Mouse (Mus musculus) embryonic facial prominence, embryonic 11.5 days (tissue): ENCODE measurements around the gene Tbc1d10c. TPM values are rescaled to one million over a fixed set of nuclear protein-coding genes. Genes with fewer than 3 reads are reported as not detected.
A peak's percentile ranks its signal among the peaks of the same experiment; 100 is the strongest.

Experiments
- ATAC-seq: fragments of 200-750 bp; cut with Nextera tagmentation; replicated peaks from 2 replicates; pipeline ENCODE4 v1.8.0; 2017; ENCODE audit warnings: low read depth; ENCODE audit not compliant: insufficient number of reproducible peaks, low FRiP score, low TSS enrichment
- DNase-seq: peaks from one replicate; pipeline ENCODE4 v3.0.0-alpha.2; 2015; ENCODE audit warnings: low spot score
- H3K27ac ChIP-seq: fragments of 300-500 bp; sonication (generic); replicated peaks from 2 replicates; pipeline ENCODE4 v1.5.1; 2014; ENCODE audit warnings: mild to moderate bottlenecking, low read depth, low read length, control low read depth
- H3K27me3 ChIP-seq: fragments of 300-500 bp; sonication (generic); 2 replicates; pipeline ENCODE4 v1.6.1; 2014; ENCODE audit warnings: mild to moderate bottlenecking, low read length, moderate library complexity, mixed read lengths; ENCODE audit not compliant: control insufficient read depth, insufficient read depth
- H3K36me3 ChIP-seq: fragments of 300-500 bp; sonication (generic); replicated peaks from 2 replicates; pipeline ENCODE4 v1.6.1; 2014; ENCODE audit warnings: low read depth, mild to moderate bottlenecking, low read length, moderate library complexity, mixed read lengths; ENCODE audit not compliant: control insufficient read depth, insufficient read depth
- H3K4me1 ChIP-seq: fragments of 300-500 bp; sonication (generic); 2 replicates; pipeline ENCODE4 v1.6.1; 2014; ENCODE audit warnings: low read length, mixed read lengths; ENCODE audit not compliant: control insufficient read depth, insufficient read depth
- H3K4me2 ChIP-seq: fragments of 300-500 bp; sonication (generic); 2 replicates; pipeline ENCODE4 v1.6.1; 2014; ENCODE audit warnings: low read depth, mild to moderate bottlenecking, control low read depth, low read length, moderate library complexity
- H3K4me3 ChIP-seq: fragments of 300-500 bp; sonication (generic); 2 replicates; pipeline ENCODE4 v1.5.1; 2014; ENCODE audit warnings: low read depth, low read length, control low read depth
- H3K9ac ChIP-seq: fragments of 300-500 bp; sonication (generic); replicated peaks from 2 replicates; pipeline ENCODE4 v1.6.1; 2014; ENCODE audit warnings: mild to moderate bottlenecking, control low read depth, low read length
- H3K9me3 ChIP-seq: fragments of 300-500 bp; sonication (generic); replicated peaks from 2 replicates; pipeline ENCODE4 v1.6.1; 2016; ENCODE audit warnings: mild to moderate bottlenecking, low read length, inconsistent platforms, mixed read lengths; ENCODE audit not compliant: control insufficient read depth
- WGBS: fragments of 180-500 bp; shearing (Covaris S2); extraction: QIAGEN DNeasy Blood & Tissue Kit; methylation state at CpG from one replicate; pipeline ENCODE4 v1.1.7; 2014; 5-methylcytosine and 5-hydroxymethylcytosine counted together
- polyA plus RNA-seq: library from polyadenylated mRNA; unstranded; fragments of >200 nt; fragmentation: Nextera tagmentation; extraction: Ambion mirVana; gene quantifications from 2 replicates; pipeline ENCODE4 v1.2.1, GENCODE M21; 2014

Tbc1d10c gene
- polyA plus RNA-seq, 1 experiment from 2014 or later, result 1.4 TPM

DNA sequence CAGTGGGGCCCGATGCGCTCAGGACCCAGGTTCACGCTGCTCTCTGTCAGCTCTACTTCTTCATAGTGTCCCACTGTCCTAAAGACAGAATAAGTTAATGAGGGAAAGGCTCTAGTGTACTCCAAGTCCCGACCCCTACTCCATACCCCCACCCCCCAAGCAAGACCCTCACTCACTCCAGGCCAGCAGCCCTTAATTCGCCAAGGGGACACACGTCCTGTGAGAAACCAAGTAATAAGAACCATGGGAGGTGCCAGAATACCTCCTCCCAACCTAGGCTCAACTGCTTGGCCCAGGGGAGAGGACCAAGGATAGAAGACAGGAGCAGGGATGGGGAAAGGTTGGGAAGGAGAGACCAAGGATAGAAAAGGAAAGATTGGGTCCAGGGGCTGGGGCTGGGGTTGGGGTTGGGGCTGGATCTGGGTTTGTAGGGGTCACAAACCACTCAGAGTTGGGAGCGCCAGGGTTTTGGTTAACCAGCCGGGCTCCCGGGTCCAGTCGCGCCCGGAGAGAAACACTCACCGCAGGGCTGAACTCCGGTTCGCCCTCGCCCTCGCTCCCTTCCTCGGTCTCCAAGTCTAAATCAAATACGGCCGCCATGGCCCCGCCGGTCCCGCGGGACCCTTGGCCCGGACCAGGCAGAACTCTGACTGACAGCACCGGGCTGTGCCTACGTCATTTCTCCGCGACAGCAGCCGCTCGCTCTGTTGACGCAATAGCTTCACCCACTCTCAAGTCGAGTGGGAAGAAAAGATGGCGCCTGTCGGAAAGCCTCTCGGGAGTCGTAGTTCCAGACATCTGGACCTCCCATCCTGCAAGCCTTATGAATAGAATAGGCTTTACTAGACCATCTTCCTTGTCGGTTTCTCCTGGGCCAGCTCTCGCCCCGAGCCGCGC, 28.2 kb downstream of the Tbc1d10c start, which contains the start of gene Rps6kb2:
Rps6kb2 (minus strand) TSS at position 709 of the 897 bp plus-strand sequence.
- no peak within 1 kb of the TSS for H3K27ac ChIP-seq
- H3K4me1 ChIP-seq, result no peaks in the 10 kb centered on the region
- H3K27me3 ChIP-seq, result no peaks in the 10 kb centered on the region
- peak within 1 kb of the TSS; percentile 74 for H3K9ac ChIP-seq
- peak; percentile 80 for ATAC-seq
- no peaks in the 10 kb centered on the region for H3K9me3 ChIP-seq
- H3K36me3 ChIP-seq, result peaks cover 2% of the 10 kb centered on the region
- 6% methylated on average over 42 of the region's 42 CpGs for WGBS
- peak within 1 kb of the TSS; percentile 75 for H3K4me3 ChIP-seq
- DNase-seq, result peak; percentile 98
- peak within 1 kb of the TSS; percentile 81 for H3K4me2 ChIP-seq

DNA sequence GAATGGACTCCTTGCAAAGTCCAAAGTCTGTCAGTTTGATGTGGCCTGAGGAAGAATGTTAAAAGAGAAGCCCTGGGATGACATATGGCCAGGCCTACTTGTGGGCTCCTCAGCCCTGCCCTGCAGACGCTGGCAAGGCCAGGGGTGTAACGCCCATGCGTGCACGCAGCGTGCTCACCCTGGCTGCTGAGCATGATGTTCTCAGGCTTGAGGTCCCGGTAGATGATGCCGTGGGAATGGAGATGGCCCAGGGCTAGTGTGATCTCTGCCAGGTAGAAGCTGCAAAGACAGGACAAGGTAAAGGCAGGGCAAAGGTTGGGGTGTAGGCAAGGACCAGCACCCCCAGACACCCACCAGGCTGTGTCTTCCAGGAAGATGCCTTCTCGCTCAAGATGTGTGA, 32.0 kb downstream of the Tbc1d10c start:
- Histone ChIP-seq H3K4me2 (no peak overlapping the region), H3K9me3 (no peaks in the 10 kb centered on the region), H3K4me1 (no peaks in the 10 kb centered on the region), H3K4me3 (no peak overlapping the region), H3K36me3 (peaks cover 2% of the 10 kb centered on the region), H3K27ac (no peak overlapping the region), H3K27me3 (no peaks in the 10 kb centered on the region), H3K9ac (no peak overlapping the region)
- WGBS, result 92% methylated on average over 8 of the region's 8 CpGs
- no peak for DNase-seq
- no peak for ATAC-seq

DNA sequence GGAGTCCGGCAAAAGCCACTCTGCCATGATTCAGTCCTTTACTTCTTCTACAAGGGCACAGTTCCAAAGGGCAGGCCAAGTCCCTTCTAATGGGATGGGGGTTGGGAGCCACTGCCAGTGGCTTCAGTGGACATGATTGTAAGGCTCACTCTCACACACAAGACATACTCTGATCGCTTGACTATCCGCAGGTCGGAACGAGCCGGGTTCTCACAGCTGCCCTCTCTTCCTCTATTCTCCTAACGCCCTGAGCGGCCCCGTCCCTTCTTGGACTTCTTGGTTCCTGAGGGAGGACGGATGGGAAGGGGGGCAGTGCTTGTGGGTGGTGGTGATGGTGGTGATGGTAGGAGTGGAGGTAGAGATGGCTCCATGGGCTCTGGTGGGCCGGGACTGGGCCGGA, 34.3 kb downstream of the Tbc1d10c start:
- WGBS, result 90% methylated on average over 12 of the region's 12 CpGs
- Histone ChIP-seq H3K36me3 (peaks cover 2% of the 10 kb centered on the region), H3K9ac (no peak overlapping the region), H3K9me3 (no peaks in the 10 kb centered on the region), H3K4me1 (no peaks in the 10 kb centered on the region), H3K27me3 (no peaks in the 10 kb centered on the region), H3K4me2 (no peak overlapping the region), H3K27ac (no peak overlapping the region), H3K4me3 (no peak overlapping the region)
- no peak for DNase-seq
- no peak for ATAC-seq

DNA sequence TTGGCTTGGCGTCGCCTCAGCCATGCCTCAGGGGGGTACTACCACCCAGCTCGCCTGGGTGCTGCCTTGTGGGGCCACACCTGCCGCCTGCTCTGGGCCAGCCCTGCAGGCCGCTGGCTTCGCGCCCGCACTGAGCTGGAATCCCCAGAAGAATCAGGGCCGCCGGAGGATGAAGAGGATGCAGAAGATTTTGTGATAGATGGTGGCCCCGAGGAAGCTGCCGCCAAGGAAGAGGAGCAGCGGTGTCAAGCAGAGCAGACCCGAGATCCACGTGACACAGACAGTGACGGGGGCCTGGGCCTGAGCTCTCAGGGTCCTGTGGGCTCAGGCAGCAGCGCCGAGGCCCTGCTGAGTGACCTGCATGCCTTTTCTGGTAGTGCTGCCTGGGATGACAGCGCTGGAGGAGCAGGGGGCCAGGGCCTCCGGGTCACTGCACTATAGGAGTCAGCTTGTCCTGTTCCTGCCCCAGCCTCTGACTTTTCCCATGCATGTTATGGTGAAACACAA, 35.0 kb downstream of the Tbc1d10c start:
- Histone ChIP-seq H3K4me3 (no peak overlapping the region), H3K9ac (no peak overlapping the region), H3K4me1 (no peaks in the 10 kb centered on the region), H3K36me3 (peaks cover 2% of the 10 kb centered on the region), H3K4me2 (no peak overlapping the region), H3K27me3 (no peaks in the 10 kb centered on the region), H3K27ac (no peak overlapping the region), H3K9me3 (no peaks in the 10 kb centered on the region)
- no peak for DNase-seq
- WGBS, result 69% methylated on average over 18 of the region's 20 CpGs
- ATAC-seq, result no peak

DNA sequence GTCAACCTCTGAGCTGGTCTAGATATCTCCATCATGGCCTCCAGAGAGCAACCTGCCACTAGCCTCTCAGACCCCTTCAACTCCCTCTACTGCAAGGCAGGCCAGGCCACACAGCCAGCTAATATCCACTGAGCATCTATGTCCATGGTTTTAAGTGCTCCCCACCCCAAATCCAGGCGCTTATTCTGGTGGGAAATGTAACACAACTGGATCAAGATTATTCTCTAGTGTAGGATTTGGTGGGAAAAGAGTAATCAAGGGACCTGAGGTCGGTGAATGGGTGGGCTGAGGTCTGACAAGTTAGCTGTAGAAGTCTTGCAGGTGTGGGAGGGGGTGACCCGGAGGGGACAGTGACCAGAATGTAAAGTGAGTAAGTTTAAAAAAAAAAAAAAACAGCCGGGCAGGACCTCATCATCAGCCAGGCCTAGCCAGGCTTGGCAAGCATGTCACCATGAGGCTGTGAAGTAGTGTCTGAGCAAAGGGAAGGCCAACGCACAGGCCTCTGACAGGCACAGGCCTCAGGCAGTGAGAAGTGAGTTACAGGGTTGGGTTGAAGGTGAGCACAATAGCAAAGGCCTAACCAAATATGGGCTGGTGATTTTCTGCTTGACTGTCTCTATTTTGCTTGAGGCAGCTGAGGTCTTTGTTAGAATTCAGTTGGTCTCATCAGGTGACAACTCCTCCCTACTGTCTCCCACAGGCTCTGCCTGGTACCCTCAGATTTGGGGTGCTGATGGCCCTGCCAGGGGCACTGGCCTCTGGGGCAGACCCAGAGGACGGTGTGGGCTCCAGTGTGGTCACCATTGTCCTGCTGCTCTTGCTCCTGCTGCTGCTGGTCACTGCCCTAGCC, 35.6 kb downstream of the Tbc1d10c start:
- peaks cover 2% of the 10 kb centered on the region for H3K36me3 ChIP-seq
- WGBS, result 72% methylated on average over 6 of the region's 6 CpGs

DNA sequence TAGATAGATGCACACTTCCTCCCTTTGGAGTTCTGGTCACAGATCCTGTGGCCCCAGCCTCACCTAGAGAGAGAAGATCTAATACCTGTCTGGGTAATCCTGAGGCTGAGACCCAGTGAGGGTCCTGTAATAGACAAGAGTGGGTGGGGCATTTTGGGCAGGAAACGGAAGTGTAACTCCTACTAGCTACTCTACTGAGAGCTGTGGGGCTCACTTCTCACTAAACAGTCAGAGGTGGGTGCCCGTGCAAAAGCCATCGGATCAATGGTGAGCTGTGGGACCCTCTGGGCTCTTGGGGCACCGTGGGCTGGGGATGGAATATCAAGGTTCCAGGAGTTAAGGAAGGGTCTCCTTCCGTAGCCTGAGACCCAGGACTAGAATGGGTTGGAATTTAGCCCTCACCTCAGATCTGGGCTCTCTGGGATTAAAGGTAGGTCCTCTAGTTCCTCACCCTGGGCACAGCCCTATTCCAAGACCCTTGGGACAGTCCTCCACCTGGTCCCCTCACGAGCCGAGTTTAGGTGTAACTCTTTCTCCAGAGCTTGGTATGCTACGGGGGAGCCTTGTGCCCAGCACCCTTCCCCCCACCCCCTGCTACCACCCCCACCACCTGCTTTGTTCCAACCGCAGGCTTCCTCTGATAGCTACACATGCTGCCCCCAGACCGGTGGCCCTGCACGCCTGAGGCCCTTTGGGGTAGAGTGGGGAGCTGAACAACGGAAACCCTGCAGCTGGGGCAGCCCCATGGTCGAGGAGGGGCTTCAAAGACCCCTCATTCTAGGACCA, 36.5 kb downstream of the Tbc1d10c start:
- H3K4me1 ChIP-seq, result no peaks in the 10 kb centered on the region
- WGBS, result 78% methylated on average over 13 of the region's 13 CpGs
- peaks cover 2% of the 10 kb centered on the region for H3K36me3 ChIP-seq
- H3K9ac ChIP-seq, result no peak overlapping the region
- no peak overlapping the region for H3K27ac ChIP-seq
- H3K27me3 ChIP-seq, result no peaks in the 10 kb centered on the region
- no peak for DNase-seq
- ATAC-seq, result no peak
- H3K9me3 ChIP-seq, result no peaks in the 10 kb centered on the region
- no peak overlapping the region for H3K4me2 ChIP-seq
- no peak overlapping the region for H3K4me3 ChIP-seq

More for the DNA sequence above, 35.6 kb downstream of the Tbc1d10c start:
- DNase-seq, result no peak
- Histone ChIP-seq H3K27me3 (no peaks in the 10 kb centered on the region), H3K9ac (no peak overlapping the region), H3K9me3 (no peaks in the 10 kb centered on the region), H3K4me1 (no peaks in the 10 kb centered on the region), H3K4me2 (no peak overlapping the region), H3K27ac (no peak overlapping the region), H3K4me3 (no peak overlapping the region)
- no peak for ATAC-seq

DNA sequence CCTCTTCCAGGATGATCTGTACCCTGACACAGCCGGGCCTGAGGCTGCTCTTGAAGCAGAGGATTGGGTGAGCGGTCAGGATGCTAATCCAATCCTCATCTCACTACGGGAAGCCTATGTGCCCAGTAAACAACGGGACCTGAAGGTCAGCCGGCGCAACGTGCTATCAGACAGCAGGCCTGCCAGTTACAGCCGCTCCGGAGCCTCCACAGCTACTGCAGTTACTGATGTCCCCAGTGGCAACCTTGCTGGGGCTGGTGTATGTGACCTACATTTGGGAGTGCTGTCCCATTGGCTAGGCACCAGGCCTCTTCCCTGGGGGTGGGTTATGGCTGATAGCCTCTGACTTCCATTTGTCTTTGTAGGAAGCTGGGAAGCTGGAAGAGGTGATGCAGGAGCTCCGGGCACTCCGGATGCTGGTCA, 37.8 kb downstream of the Tbc1d10c start, which contains the start of gene Ptprcap:
Ptprcap (plus strand) TSS at position 373 of the 423 bp plus-strand sequence.
- Histone ChIP-seq H3K36me3 (no peaks in the 10 kb centered on the region; the same call in none of the 2 replicates), H3K9ac (no peak within 1 kb of the TSS), H3K4me3 (no peak within 1 kb of the TSS), H3K4me2 (no peak within 1 kb of the TSS), H3K9me3 (no peaks in the 10 kb centered on the region), H3K27ac (no peak within 1 kb of the TSS), H3K4me1 (peaks cover 4% of the 10 kb centered on the region), H3K27me3 (no peaks in the 10 kb centered on the region)
- DNase-seq (no peak), ATAC-seq (no peak)
- 72% methylated on average over 11 of the region's 11 CpGs for WGBS
